Mouse (Mus musculus): Measurements from ENCODE around the gene Rps29.
A peak's percentile ranks its signal among the peaks of the same experiment; 100 is the strongest.

The Rps29 gene

GRCm38 (mm10) chr12:69127626-69128025, 31.4 kb downstream of the Rps29 start:
- no peak for DNase-seq

- DNase-seq, result peak in 1 of 2 experiments; percentile 36
These were observed 31.8 kb downstream of the Rps29 start for GRCm38 (mm10) chr12:69127170-69127569.

GRCm38 (mm10) chr12:69125066-69125465, 33.9 kb downstream of the Rps29 start:
- DNase-seq, result no peak

- DNase-seq, result no peak
These were observed 36.2 kb downstream of the Rps29 start for GRCm38 (mm10) chr12:69122801-69123200.

GRCm38 (mm10) chr12:69119908-69120307, 39.1 kb downstream of the Rps29 start:
- no peak for DNase-seq
